Mouse (Mus musculus) forebrain, postnatal 0 days (tissue): ENCODE results near the gene Cp. TPM values are rescaled to one million over a fixed set of nuclear protein-coding genes. Genes with fewer than 3 reads are reported as not detected.

Source experiments
- ATAC-seq: fragments of 200-750 bp; cut with Nextera tagmentation; 2 replicates; pipeline ENCODE4 v1.8.0; 2017; ENCODE audit warnings: mild to moderate bottlenecking, moderate library complexity
- DNase-seq: peaks from one replicate; pipeline ENCODE4 v3.0.0-alpha.2; 2015
- H3K27ac ChIP-seq: fragments of 300-500 bp; sonication (generic); 2 replicates; pipeline ENCODE4 v1.5.1; 2014; ENCODE audit warnings: low read depth, mild to moderate bottlenecking, antibody characterized with exemption, low read length, moderate library complexity, mixed read lengths
- H3K27me3 ChIP-seq: fragments of 300-500 bp; sonication (generic); 2 replicates; pipeline ENCODE4 v1.6.1; 2014; ENCODE audit warnings: mild to moderate bottlenecking, low read length, mixed read lengths; ENCODE audit not compliant: insufficient read depth
- H3K36me3 ChIP-seq: fragments of 300-500 bp; sonication (generic); 2 replicates; pipeline ENCODE4 v1.6.1; 2014; ENCODE audit warnings: mild to moderate bottlenecking, moderate library complexity; ENCODE audit not compliant: insufficient read depth
- H3K4me1 ChIP-seq: fragments of 300-500 bp; sonication (generic); 2 replicates; pipeline ENCODE4 v1.6.1; 2014; ENCODE audit warnings: antibody characterized with exemption; ENCODE audit not compliant: insufficient read depth
- H3K4me2 ChIP-seq: fragments of 300-500 bp; sonication (generic); 2 replicates; pipeline ENCODE4 v1.6.1; 2014; ENCODE audit warnings: low read depth, mild to moderate bottlenecking, moderate library complexity
- H3K4me3 ChIP-seq: fragments of 300-500 bp; sonication (generic); 2 replicates; pipeline ENCODE4 v1.5.1; 2014; ENCODE audit warnings: low read depth, low read length, mixed read lengths
- H3K9ac ChIP-seq: fragments of 300-500 bp; sonication (generic); 2 replicates; pipeline ENCODE4 v1.6.1; 2014; ENCODE audit warnings: mild to moderate bottlenecking
- H3K9me3 ChIP-seq: fragments of 300-500 bp; sonication (generic); 2 replicates; pipeline ENCODE4 v1.6.1; 2016; ENCODE audit warnings: low read length
- CTCF ChIP-seq: sonication (generic); IDR thresholded peaks from 2 replicates; pipeline ENCODE4 v1.5.1; 2016; ENCODE audit warnings: antibody characterized with exemption, control low read depth, low read depth
- WGBS: fragments of 180-500 bp; shearing (Covaris S2); extraction: QIAGEN DNeasy Blood & Tissue Kit; methylation state at CpG from one replicate; pipeline ENCODE4 v1.1.7; 2014; 5-methylcytosine and 5-hydroxymethylcytosine counted together
- polyA plus RNA-seq: library from polyadenylated mRNA; unstranded; fragments of >200 nt; fragmentation: Nextera tagmentation; extraction: Ambion mirVana; gene quantifications from 2 replicates; pipeline ENCODE4 v1.2.1, GENCODE M21; 2015
- total RNA-seq: library from RNA; depleted of rRNA; stranded (reverse); fragments of >200 nt; gene quantifications from 2 replicates; pipeline ENCODE4 v1.2.3, GENCODE M21; 2014

The Cp gene
- total and polyA plus RNA-seq, 2 experiments from 2014 or later = 8.4 to 18.5 TPM

DNA sequence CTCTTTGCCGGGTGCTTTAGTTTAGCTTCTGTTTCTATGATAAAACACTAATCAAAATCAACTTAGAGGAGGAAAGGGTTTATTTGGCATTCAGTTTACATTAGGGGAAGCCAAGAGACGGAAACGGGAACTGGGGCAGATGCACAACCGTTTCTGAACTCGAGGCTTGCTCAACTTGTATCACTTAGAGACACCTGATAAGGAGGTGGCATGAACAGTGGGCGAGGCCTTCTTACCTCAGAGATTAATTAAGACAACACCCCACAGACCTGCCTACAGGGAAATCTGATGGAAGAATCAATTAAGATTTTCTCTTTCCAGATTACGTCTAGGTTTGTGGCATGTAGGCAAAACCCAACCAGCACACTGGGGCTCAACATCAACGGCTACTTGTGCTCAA lies 61.2 kb downstream of the Cp start:
- no peak for ATAC-seq
- H3K27ac ChIP-seq = no peak overlapping the region
- H3K9ac ChIP-seq = no peak overlapping the region
- H3K4me1 ChIP-seq = no peaks in the 10 kb centered on the region
- H3K9me3 ChIP-seq = no peaks in the 10 kb centered on the region
- no peaks in the 10 kb centered on the region for H3K27me3 ChIP-seq
- 93% methylated on average over 8 of the region's 8 CpGs for WGBS
- TF ChIP-seq CTCF = no peak
- DNase-seq = no peak
- H3K4me2 ChIP-seq = no peak overlapping the region
- H3K4me3 ChIP-seq = no peak overlapping the region
- H3K36me3 ChIP-seq = peaks cover 52% of the 10 kb centered on the region

DNA sequence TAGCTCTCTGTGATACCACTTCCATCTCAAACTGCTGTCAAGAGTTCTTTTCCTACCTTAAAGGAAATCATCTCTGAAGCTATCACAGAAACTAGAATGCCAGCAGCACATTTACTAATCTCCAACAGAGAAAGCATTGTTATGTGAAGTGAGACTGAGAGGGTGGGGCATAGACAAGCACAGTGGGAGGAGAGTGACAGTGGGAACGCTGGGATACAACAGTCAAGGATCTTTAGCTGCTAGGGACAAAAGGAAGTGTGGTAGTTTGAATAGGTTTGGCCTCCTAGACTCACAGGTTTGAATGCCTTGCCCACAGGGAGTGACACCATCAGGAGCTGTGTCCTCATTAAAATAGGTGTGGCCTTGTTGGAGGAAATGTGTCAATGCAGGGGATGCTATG lies 67.0 kb downstream of the Cp start:
- Histone ChIP-seq H3K4me1 (no peaks in the 10 kb centered on the region), H3K9me3 (no peaks in the 10 kb centered on the region), H3K9ac (no peak overlapping the region), H3K36me3 (peaks cover 57% of the 10 kb centered on the region), H3K27me3 (no peaks in the 10 kb centered on the region), H3K4me2 (no peak overlapping the region), H3K4me3 (no peak overlapping the region), H3K27ac (no peak overlapping the region)
- WGBS = 43% methylated on average over 1 of the region's 1 CpGs
- ATAC-seq (no peak), DNase-seq (no peak)
- TF ChIP-seq CTCF = no peak

DNA sequence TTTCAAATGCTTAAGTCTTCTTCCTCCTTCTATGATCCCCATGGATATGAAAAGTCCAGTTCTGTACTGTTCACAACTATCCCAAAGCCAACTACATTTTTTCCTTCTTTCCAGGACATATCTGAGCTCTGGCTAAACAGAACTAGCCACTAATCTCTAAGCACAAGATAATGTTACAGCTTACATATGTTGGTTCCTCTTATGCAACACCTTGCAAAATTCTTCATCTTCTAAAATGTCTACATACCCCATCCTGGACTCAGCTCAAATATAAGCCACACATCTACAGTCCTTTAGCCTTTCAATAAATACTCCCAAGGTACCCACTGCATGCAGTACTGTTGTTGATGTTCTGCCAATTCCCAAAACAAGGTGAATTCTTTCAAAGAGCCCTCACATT lies 69.6 kb downstream of the Cp start:
- Histone ChIP-seq H3K4me1 (no peaks in the 10 kb centered on the region), H3K9ac (no peak overlapping the region), H3K9me3 (no peaks in the 10 kb centered on the region), H3K4me3 (no peak overlapping the region), H3K4me2 (no peak overlapping the region), H3K27ac (no peak overlapping the region), H3K36me3 (peaks cover 44% of the 10 kb centered on the region), H3K27me3 (no peaks in the 10 kb centered on the region)
- ATAC-seq (no peak), DNase-seq (no peak)
- no peak for TF ChIP-seq CTCF

DNA sequence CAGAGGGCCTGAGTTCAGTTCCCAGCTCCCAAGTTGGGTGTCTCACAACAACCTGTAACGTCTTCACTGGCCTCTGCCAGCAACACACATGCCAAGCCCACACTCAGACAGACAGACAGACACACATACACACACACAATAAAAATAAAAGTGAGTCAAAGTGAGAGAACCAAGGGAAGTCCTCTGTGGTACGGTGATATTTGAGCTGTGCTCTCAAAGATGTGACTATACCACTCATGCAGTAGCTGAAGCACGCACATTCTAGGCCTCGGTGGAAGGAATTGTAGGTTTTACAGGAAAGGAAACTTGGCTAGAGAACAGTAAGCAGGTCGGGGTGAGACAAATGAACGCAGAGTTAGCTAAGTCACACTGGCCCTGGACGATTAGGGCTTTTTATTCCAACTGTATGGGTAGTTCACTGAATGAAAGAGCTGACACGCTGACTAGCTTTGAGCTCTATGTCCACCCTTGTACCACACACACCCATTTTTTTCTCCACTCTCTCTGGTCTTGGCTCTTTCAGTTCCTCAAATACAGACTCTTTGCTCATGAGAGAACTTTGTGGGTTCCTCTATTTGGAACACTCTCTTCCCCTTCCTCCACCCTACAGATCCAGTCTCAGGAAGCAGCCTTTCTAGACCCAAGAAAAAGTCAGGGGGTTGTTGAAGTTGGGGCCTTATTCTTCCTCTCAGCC lies 70.3 kb downstream of the Cp start:
- H3K9ac ChIP-seq = no peak overlapping the region
- no peaks in the 10 kb centered on the region for H3K27me3 ChIP-seq
- no peak overlapping the region for H3K27ac ChIP-seq
- H3K9me3 ChIP-seq = no peaks in the 10 kb centered on the region
- peaks cover 42% of the 10 kb centered on the region for H3K36me3 ChIP-seq
- H3K4me1 ChIP-seq = no peaks in the 10 kb centered on the region
- no peak overlapping the region for H3K4me3 ChIP-seq
- H3K4me2 ChIP-seq = no peak overlapping the region
- TF ChIP-seq CTCF = no peak
- 92% methylated on average over 8 of the region's 8 CpGs for WGBS
- ATAC-seq = no peak
- DNase-seq = no peak

DNA sequence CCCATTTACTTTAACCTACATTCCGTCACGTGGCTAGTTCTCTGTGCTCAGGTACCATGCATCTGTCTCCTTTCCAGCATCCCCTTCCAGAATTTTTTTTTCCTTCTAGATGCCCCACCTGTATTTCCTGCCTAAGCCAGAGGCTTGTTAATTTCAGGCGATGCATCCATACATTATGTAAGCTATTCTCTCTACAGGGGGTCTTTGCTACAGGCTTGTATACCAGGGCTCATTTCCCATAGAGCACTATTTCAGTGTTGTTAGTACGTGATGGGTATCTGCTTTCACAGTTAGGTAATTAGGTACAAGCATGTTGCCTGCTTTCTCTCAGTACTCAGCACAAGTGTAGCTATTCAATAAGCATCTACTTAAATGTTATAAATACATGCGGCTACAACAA lies 70.9 kb downstream of the Cp start:
- Histone ChIP-seq H3K4me2 (no peak overlapping the region), H3K4me3 (no peak overlapping the region), H3K4me1 (no peaks in the 10 kb centered on the region), H3K27ac (no peak overlapping the region), H3K9ac (no peak overlapping the region), H3K9me3 (no peaks in the 10 kb centered on the region), H3K36me3 (peaks cover 36% of the 10 kb centered on the region), H3K27me3 (no peaks in the 10 kb centered on the region)
- DNase-seq (no peak), ATAC-seq (no peak)
- TF ChIP-seq CTCF = no peak
- 84% methylated on average over 5 of the region's 5 CpGs for WGBS

DNA sequence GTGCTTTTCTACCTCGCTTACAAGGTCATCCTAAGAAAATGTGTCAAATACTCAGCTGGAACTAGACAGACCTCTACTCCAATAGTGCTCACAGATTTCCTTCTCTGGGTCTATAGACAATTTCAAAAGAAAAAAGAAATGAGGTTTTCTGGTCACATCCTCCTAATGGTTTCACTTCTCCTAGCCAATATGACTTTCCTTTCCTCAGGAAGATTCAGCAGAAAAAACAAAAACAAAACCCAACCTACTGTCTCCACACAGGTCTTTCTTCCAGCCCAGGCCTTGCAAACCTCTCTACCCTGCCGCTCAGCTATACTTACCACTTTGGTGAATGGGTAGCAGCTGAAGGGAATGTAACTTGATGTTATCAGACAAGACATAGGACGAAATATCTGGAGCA lies 71.8 kb downstream of the Cp start:
- DNase-seq (no peak), ATAC-seq (no peak)
- H3K9ac ChIP-seq = no peak overlapping the region
- peaks cover 32% of the 10 kb centered on the region for H3K36me3 ChIP-seq
- no peak overlapping the region for H3K4me2 ChIP-seq
- H3K4me3 ChIP-seq = no peak overlapping the region
- TF ChIP-seq CTCF = no peak
- no peaks in the 10 kb centered on the region for H3K27me3 ChIP-seq
- 90% methylated on average over 3 of the region's 3 CpGs for WGBS
- no peaks in the 10 kb centered on the region for H3K4me1 ChIP-seq
- H3K9me3 ChIP-seq = no peaks in the 10 kb centered on the region
- no peak overlapping the region for H3K27ac ChIP-seq

DNA sequence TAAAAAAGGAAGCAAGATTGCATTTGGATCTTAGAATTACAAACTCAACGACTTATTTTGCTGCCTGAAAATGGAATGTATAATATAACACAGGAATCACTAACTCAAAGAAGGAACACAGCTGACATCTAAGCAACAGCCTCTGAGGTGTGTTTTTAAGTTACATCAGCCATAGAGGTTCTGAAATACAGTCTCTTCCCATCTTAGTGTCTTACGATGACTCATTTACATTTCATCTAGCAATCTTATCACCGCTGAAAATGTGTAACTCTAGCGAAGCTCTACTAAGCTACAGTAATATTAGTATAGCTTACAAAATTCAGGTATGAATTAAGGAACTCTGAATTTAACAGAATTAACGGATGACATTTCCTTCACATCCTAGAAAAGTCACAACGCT lies 74.0 kb downstream of the Cp start:
- Histone ChIP-seq H3K9me3 (no peaks in the 10 kb centered on the region), H3K4me2 (no peak overlapping the region), H3K9ac (no peak overlapping the region), H3K27me3 (no peaks in the 10 kb centered on the region), H3K4me3 (no peak overlapping the region), H3K27ac (no peak overlapping the region), H3K36me3 (peaks cover 14% of the 10 kb centered on the region), H3K4me1 (0 out of 2 replicates have a peak, but pooled peaks cover 6% of the 10 kb centered on the region)
- 90% methylated on average over 6 of the region's 6 CpGs for WGBS
- TF ChIP-seq CTCF = no peak
- DNase-seq (no peak), ATAC-seq (no peak)
